9 mouse cellular contexts compared by ENCODE assay signal in the genomic region with DNA sequence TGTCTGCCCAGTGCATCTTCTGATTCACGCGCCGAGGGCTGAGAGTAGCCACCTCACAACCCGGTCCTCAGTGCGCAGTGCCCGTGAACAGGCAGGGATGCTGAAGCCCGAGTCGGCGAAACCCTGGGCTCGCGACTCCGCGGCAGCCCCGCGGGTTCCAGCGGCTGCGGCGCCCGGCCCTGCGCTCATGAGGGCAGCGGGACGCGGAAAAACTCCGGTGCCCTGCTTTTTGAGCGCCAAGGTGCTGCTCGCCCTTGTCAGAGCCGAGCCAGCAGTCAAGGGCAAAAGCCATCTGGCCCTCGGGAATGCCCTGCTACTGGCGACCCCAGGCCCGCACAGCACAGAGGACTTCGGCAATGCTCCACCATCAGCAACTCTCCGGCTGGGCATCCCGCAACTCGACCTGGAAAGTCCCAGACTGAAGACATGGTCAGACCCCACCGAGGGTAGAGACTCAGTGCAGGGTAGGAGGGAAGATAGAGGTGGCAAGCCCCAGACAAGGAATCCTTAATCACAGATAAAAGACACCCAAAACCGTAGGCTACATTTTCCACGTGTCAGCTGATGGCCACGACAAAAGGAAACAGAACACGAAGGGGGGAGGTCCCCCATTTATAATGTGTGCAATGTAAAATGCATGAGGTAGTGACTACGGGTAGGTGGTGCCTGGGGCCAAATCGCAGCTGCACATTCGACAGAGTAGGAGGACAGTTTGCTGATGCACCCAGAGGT.
DNase-seq lines count a peak whose midpoint lies in the region; ATAC-seq and TF ChIP-seq lines count a peak whose summit lies in the region.
"Had no signal": no experiment of that assay in that cellular context is flagged by ENCODE, and none has a peak within 500 bp of the region (broad histone marks: within the 10 kb centered on the region; RNA-seq: fewer than 3 reads in every experiment).

No protein-coding gene starts in this region.

- H3K9me3 ChIP-seq in hindbrain, embryonic 13.5 days: no peaks in the 10 kb centered on the region
- no peaks in the 10 kb centered on the region for H3K9me3 ChIP-seq in midbrain, embryonic 10.5 days (replicated peaks)

- peak overlapping the region; percentile 88 for H3K4me2 ChIP-seq in hindbrain, embryonic 13.5 days

- no peaks in the 10 kb centered on the region for H3K27me3 ChIP-seq in cerebellum, adult 2 months (ENCODE audit: control insufficient read depth, insufficient read depth, low read length)
- peaks cover 13% of the 10 kb centered on the region; the same call in 1 of the 2 replicates for H3K27me3 ChIP-seq in hindbrain, embryonic 13.5 days
- H3K27me3 ChIP-seq in midbrain, embryonic 10.5 days (ENCODE audit: low read depth, poor library complexity, severe bottlenecking): peaks cover 38% of the 10 kb centered on the region
- H3K27me3 ChIP-seq: CH12.LX had no signal

- H3K36me3 ChIP-seq in hindbrain, embryonic 13.5 days: no peaks in the 10 kb centered on the region
- H3K36me3 ChIP-seq in midbrain, embryonic 10.5 days: no peaks in the 10 kb centered on the region

- H3K4me3 ChIP-seq in cerebellum, adult 2 months (replicated peaks; ENCODE audit: insufficient read depth, low read depth, low read length): peak overlapping the region; percentile 48
- peak overlapping the region; percentile 49 for H3K4me3 ChIP-seq in hindbrain, embryonic 13.5 days
- peak overlapping the region; percentile 59 for H3K4me3 ChIP-seq in left cerebral cortex, adult 2 months
- H3K4me3 ChIP-seq in midbrain, embryonic 10.5 days: peak overlapping the region; percentile 69

- H3K9ac ChIP-seq in hindbrain, embryonic 13.5 days: peak overlapping the region; percentile 75

- peak; percentile 8 to 24 for DNase-seq in cerebellum, adult 2 months
- no peak for DNase-seq in cerebellum, adult 11-12 months
- DNase-seq in brain, embryonic 14.5 days (ENCODE audit: low read depth): peak; percentile 76
- DNase-seq in left cerebral cortex, adult 2 months (ENCODE audit: extremely low spot score in 1 of 2, low spot score in 2 of 2): peak; percentile 36 to 59
- DNase-seq in midbrain, embryonic 10.5 days (ENCODE audit: low spot score): peak; percentile 68
- peak; percentile 74 for DNase-seq in telencephalon, adult 2 months (ENCODE audit: low read depth, low spot score)

- TF ChIP-seq POLR2A in cerebellum, adult 2 months (IDR thresholded peaks at IDR 0.05; ENCODE audit: borderline replicate concordance, insufficient read depth, low read length): no peak
- no peak for TF ChIP-seq POLR2A in brain, embryonic 14.5 days (IDR thresholded peaks at IDR 0.05; ENCODE audit: borderline replicate concordance, extremely low read depth, insufficient read depth, insufficient read length, poor library complexity, severe bottlenecking)

- 2% methylated on average over 42 of the region's 42 CpGs for WGBS in cerebellum, adult 2 months
- under 1% methylated on average over 42 of the region's 42 CpGs for WGBS in hindbrain, embryonic 13.5 days
- WGBS in midbrain, embryonic 10.5 days: 1% methylated on average over 42 of the region's 42 CpGs

- peaks cover 6% of the 10 kb centered on the region; the same call in 1 of the 2 replicates for H3K4me1 ChIP-seq in cerebellum, adult 2 months (ENCODE audit: control insufficient read depth, insufficient read depth, low read length)
- H3K4me1 ChIP-seq in hindbrain, embryonic 13.5 days (replicated peaks): peaks cover 16% of the 10 kb centered on the region
- peaks cover 35% of the 10 kb centered on the region for H3K4me1 ChIP-seq in midbrain, embryonic 10.5 days

- TF ChIP-seq CTCF in cerebellum, adult 2 months (IDR thresholded peaks at IDR 0.05; ENCODE audit: borderline replicate concordance, insufficient read depth, low read depth, low read length): no peak
- TF ChIP-seq CTCF in brain, embryonic 14.5 days (IDR thresholded peaks at IDR 0.05; ENCODE audit: borderline replicate concordance, extremely low read depth, insufficient read depth, insufficient read length): no peak
- TF ChIP-seq CTCF in left cerebral cortex, adult 2 months (IDR thresholded peaks at IDR 0.05): no peak

- peak; percentile 67 for ATAC-seq in frontal cortex, adult (ENCODE audit: low TSS enrichment)
- peak; percentile 85 for ATAC-seq in hindbrain, embryonic 13.5 days (ENCODE audit: low FRiP score)

- intact Hi-C loops in left cerebral cortex, adult 2 months (cut with DNase I): loop anchor here (5.0 to 10.0 kb wide), 3 partner anchors 370 to 555 kb away; a partner anchor contains a TSS

- H3K27ac ChIP-seq in cerebellum, adult 2 months (ENCODE audit: insufficient read depth, low read length): no peak overlapping the region
- H3K27ac ChIP-seq in hindbrain, embryonic 13.5 days: no peak overlapping the region
- H3K27ac ChIP-seq in left cerebral cortex, adult 2 months: peak overlapping the region; percentile 95
- peak overlapping the region; percentile 85 for H3K27ac ChIP-seq in midbrain, embryonic 10.5 days (replicated peaks)

Comparison
In these comparisons a context has a peak if more than half of its experiments do, and no peak if none do; other contexts are left out.
1. H3K27ac ChIP-seq: peak in left cerebral cortex, adult 2 months (single experiment) and midbrain, embryonic 10.5 days (single experiment); none in cerebellum, adult 2 months (single experiment) and hindbrain, embryonic 13.5 days (single experiment).
2. Peak in every context shown above with its lines, with median percentiles within 50 percentile points of each other: H3K4me3 ChIP-seq.